13 mouse cellular contexts compared by ENCODE assay signal in the genomic region with DNA sequence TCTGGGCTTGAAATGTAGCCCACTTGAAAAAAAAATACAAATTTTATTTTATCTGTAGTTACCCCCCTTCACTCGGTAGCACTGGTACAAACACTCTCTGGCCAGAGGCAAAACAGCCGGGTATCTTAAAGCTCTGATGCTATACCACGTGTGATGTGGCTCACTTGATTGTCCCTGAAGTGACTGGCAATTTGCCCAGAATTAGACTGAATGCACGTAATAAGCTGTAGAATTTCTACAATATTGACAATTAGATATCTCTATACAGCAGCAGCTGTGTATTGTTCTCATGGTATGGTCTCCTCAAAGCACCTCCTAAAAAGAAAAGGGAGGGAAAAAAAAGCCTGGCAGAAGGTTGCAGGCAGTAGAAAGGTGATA.
DNase-seq lines count a peak whose midpoint lies in the region; ATAC-seq and TF ChIP-seq lines count a peak whose summit lies in the region.
"Had no signal": no experiment of that assay in that cellular context is flagged by ENCODE, and none has a peak within 500 bp of the region (broad histone marks: within the 10 kb centered on the region; RNA-seq: fewer than 3 reads in every experiment).

No protein-coding gene starts in this region.

- TF ChIP-seq POLR2A in limb, embryonic 14.5 days (IDR thresholded peaks at IDR 0.05; ENCODE audit: borderline replicate concordance, extremely low read depth, insufficient read depth, insufficient read length): no peak

- DNase-seq in adrenal gland, postnatal 14 days: peak; percentile 30
- DNase-seq in adrenal gland, adult 18-20 months (ENCODE audit: low spot score in 2 of 2): no peak
- DNase-seq in neural tube, embryonic 10.5 days (ENCODE audit: extremely low spot score, low spot score): no peak
- DNase-seq in limb, embryonic 14.5 days (ENCODE audit: low spot score): peak; percentile 60
- DNase-seq in retina, postnatal 1 day: peak; percentile 77
- DNase-seq: cerebellum, adult 9-10 months; lung, postnatal 14 days had no signal

- H3K4me3 ChIP-seq in neural tube, embryonic 12.5 days: no peak overlapping the region
- no peak overlapping the region for H3K4me3 ChIP-seq in limb, embryonic 14.5 days (replicated peaks; ENCODE audit: low read length)
- no peak overlapping the region for H3K4me3 ChIP-seq in kidney, embryonic 14.5 days (ENCODE audit: low read length)
- H3K4me3 ChIP-seq: embryonic facial prominence, embryonic 15.5 days; limb, embryonic 12.5 days had no signal

- H3K4me1 ChIP-seq in neural tube, embryonic 12.5 days: no peaks in the 10 kb centered on the region
- H3K4me1 ChIP-seq in limb, embryonic 14.5 days (ENCODE audit: control insufficient read depth, insufficient read depth, low read length): no peaks in the 10 kb centered on the region; the same call in 1 of the 2 replicates
- H3K4me1 ChIP-seq in kidney, embryonic 14.5 days (ENCODE audit: control insufficient read depth, insufficient read depth, low read length): no peaks in the 10 kb centered on the region
- H3K4me1 ChIP-seq: embryonic facial prominence, embryonic 15.5 days; limb, embryonic 12.5 days had no signal

- H3K27me3 ChIP-seq in neural tube, embryonic 12.5 days (replicated peaks): no peaks in the 10 kb centered on the region
- H3K27me3 ChIP-seq in limb, embryonic 14.5 days (ENCODE audit: control insufficient read depth, insufficient read depth, low read length): no peaks in the 10 kb centered on the region
- H3K27me3 ChIP-seq in kidney, embryonic 14.5 days (ENCODE audit: control insufficient read depth, insufficient read depth, low read length): no peaks in the 10 kb centered on the region
- H3K27me3 ChIP-seq: embryonic facial prominence, embryonic 15.5 days; limb, embryonic 12.5 days had no signal

- H3K27ac ChIP-seq in neural tube, embryonic 12.5 days: no peak overlapping the region
- H3K27ac ChIP-seq in limb, embryonic 14.5 days (replicated peaks; ENCODE audit: low read depth, low read length): no peak overlapping the region
- H3K27ac ChIP-seq in kidney, embryonic 14.5 days (ENCODE audit: low read depth, low read length): no peak overlapping the region
- H3K27ac ChIP-seq: embryonic facial prominence, embryonic 15.5 days; limb, embryonic 12.5 days had no signal

- no peaks in the 10 kb centered on the region for H3K9me3 ChIP-seq in neural tube, embryonic 12.5 days
- no peaks in the 10 kb centered on the region for H3K9me3 ChIP-seq in limb, embryonic 14.5 days (ENCODE audit: control insufficient read depth, low read length)
- H3K9me3 ChIP-seq in kidney, embryonic 14.5 days (ENCODE audit: control insufficient read depth, low read length): no peaks in the 10 kb centered on the region
- H3K9me3 ChIP-seq: embryonic facial prominence, embryonic 15.5 days; limb, embryonic 12.5 days had no signal

- no peak overlapping the region for H3K9ac ChIP-seq in neural tube, embryonic 12.5 days
- no peak overlapping the region for H3K9ac ChIP-seq in limb, embryonic 14.5 days (ENCODE audit: low read depth, low read length, severe bottlenecking)
- H3K9ac ChIP-seq in kidney, embryonic 14.5 days (ENCODE audit: low read depth, low read length): no peak overlapping the region
- H3K9ac ChIP-seq: embryonic facial prominence, embryonic 15.5 days; limb, embryonic 12.5 days had no signal

- H3K4me2 ChIP-seq in neural tube, embryonic 12.5 days (replicated peaks): no peak overlapping the region
- H3K4me2 ChIP-seq in limb, embryonic 14.5 days (replicated peaks; ENCODE audit: low read depth, low read length, severe bottlenecking): no peak overlapping the region
- no peak overlapping the region for H3K4me2 ChIP-seq in kidney, embryonic 14.5 days (replicated peaks; ENCODE audit: low read depth, low read length)
- H3K4me2 ChIP-seq: embryonic facial prominence, embryonic 15.5 days; limb, embryonic 12.5 days had no signal

- peak; percentile 68 for ATAC-seq in neural tube, embryonic 12.5 days (ENCODE audit: low FRiP score, low read depth)
- ATAC-seq in limb, embryonic 14.5 days (ENCODE audit: low FRiP score, low read depth): no peak
- ATAC-seq in megakaryocyte, adult 5-6 weeks (ENCODE audit: poor library complexity, severe bottlenecking): no peak
- ATAC-seq in kidney, embryonic 14.5 days (ENCODE audit: low FRiP score, low TSS enrichment): no peak

- no peaks in the 10 kb centered on the region for H3K36me3 ChIP-seq in neural tube, embryonic 12.5 days
- H3K36me3 ChIP-seq in limb, embryonic 14.5 days (ENCODE audit: control insufficient read depth, insufficient read depth, low read length): no peaks in the 10 kb centered on the region
- no peaks in the 10 kb centered on the region for H3K36me3 ChIP-seq in kidney, embryonic 14.5 days (ENCODE audit: control insufficient read depth, insufficient read depth, low read length)
- H3K36me3 ChIP-seq: embryonic facial prominence, embryonic 15.5 days; G1E; limb, embryonic 12.5 days had no signal

- WGBS in neural tube, embryonic 12.5 days: 38% methylated on average over 4 of the region's 4 CpGs
- WGBS in limb, embryonic 14.5 days: 16% methylated on average over 4 of the region's 4 CpGs
- 56% methylated on average over 4 of the region's 4 CpGs for WGBS in kidney, embryonic 14.5 days

Comparison
In these comparisons a context has a peak if more than half of its experiments do, and no peak if none do; other contexts are left out.
1. DNase-seq: peak in adrenal gland, postnatal 14 days (single experiment), limb, embryonic 14.5 days (single experiment) and retina, postnatal 1 day (single experiment); none in adrenal gland, adult 18-20 months (0 of 2) and neural tube, embryonic 10.5 days (single experiment).